Mouse (Mus musculus) lung, adult 2 months (tissue): ENCODE results near the gene Plppr3.

ENCODE experiments used
- CTCF ChIP-seq: fragments of 200-500 bp; IDR thresholded peaks from 2 replicates; pipeline ENCODE4 v1.5.1; 2011; ENCODE audit warnings: mild to moderate bottlenecking, low read length, control low read depth; ENCODE audit not compliant: insufficient read depth
- POLR2A ChIP-seq: fragments of 200-500 bp; IDR thresholded peaks from 2 replicates; pipeline ENCODE4 v1.6.1; 2011; ENCODE audit warnings: low read depth, mild to moderate bottlenecking, control low read depth, low read length, borderline replicate concordance; ENCODE audit errors: extremely low read depth

GRCm38 (mm10) chr10:79840644-79841551 is 33.5 kb downstream of the Plppr3 start:
- TF ChIP-seq POLR2A (peak; percentile 77; the same call in 1 of the 2 replicates), CTCF (0 out of 2 replicates have a peak, but pooled peaks have one; percentile 11)
